Mouse (Mus musculus) liver, embryonic 16.5 days (tissue): ENCODE measurements around the gene Dbnl. TPM values are rescaled to one million over a fixed set of nuclear protein-coding genes. Genes with fewer than 3 reads are reported as not detected.

Source experiments
- ATAC-seq: fragments of 200-750 bp; cut with Nextera tagmentation; 2 replicates; pipeline ENCODE4 v1.8.0; 2017; ENCODE audit warnings: low read depth, mild to moderate bottlenecking, moderate number of reproducible peaks, moderate library complexity
- H3K27ac ChIP-seq: fragments of 300-500 bp; sonication (generic); 2 replicates; pipeline ENCODE4 v1.5.1; 2014; ENCODE audit warnings: mild to moderate bottlenecking, low read length
- H3K27me3 ChIP-seq: fragments of 300-500 bp; sonication (generic); 2 replicates; pipeline ENCODE4 v1.6.1; 2014; ENCODE audit warnings: low read depth, low read length, mixed read lengths; ENCODE audit not compliant: control insufficient read depth, insufficient read depth
- H3K36me3 ChIP-seq: fragments of 300-500 bp; sonication (generic); 2 replicates; pipeline ENCODE4 v1.6.1; 2014; ENCODE audit warnings: mild to moderate bottlenecking; ENCODE audit not compliant: control insufficient read depth, insufficient read depth
- H3K4me1 ChIP-seq: fragments of 300-500 bp; sonication (generic); 2 replicates; pipeline ENCODE4 v1.6.1; 2014; ENCODE audit warnings: low read depth, low read length, mixed read lengths; ENCODE audit not compliant: control insufficient read depth
- H3K4me2 ChIP-seq: fragments of 300-500 bp; sonication (generic); 2 replicates; pipeline ENCODE4 v1.6.1; 2014; ENCODE audit warnings: low read depth, low read length, mixed read lengths
- H3K4me3 ChIP-seq: fragments of 300-500 bp; sonication (generic); 2 replicates; pipeline ENCODE4 v1.5.1; 2014; ENCODE audit warnings: low read depth, mild to moderate bottlenecking, low read length
- H3K9ac ChIP-seq: fragments of 300-500 bp; sonication (generic); 2 replicates; pipeline ENCODE4 v1.6.1; 2014; ENCODE audit warnings: low read depth, low read length
- H3K9me3 ChIP-seq: fragments of 300-500 bp; sonication (generic); replicated peaks from 2 replicates; pipeline ENCODE4 v1.6.1; 2016; ENCODE audit warnings: low read length; ENCODE audit not compliant: control insufficient read depth
- WGBS: fragments of 180-500 bp; shearing (Covaris S2); extraction: QIAGEN DNeasy Blood & Tissue Kit; methylation state at CpG from one replicate; pipeline ENCODE4 v1.1.7; 2014; ENCODE audit not compliant: insufficient replicate concordance; 5-methylcytosine and 5-hydroxymethylcytosine counted together
- polyA plus RNA-seq: library from polyadenylated mRNA; unstranded; fragments of >200 nt; fragmentation: Nextera tagmentation; extraction: Ambion mirVana; gene quantifications from 2 replicates; pipeline ENCODE4 v1.2.1, GENCODE M21; 2015

Gene Dbnl
- polyA plus RNA-seq, 1 experiment from 2014 or later: 43.9 TPM

DNA sequence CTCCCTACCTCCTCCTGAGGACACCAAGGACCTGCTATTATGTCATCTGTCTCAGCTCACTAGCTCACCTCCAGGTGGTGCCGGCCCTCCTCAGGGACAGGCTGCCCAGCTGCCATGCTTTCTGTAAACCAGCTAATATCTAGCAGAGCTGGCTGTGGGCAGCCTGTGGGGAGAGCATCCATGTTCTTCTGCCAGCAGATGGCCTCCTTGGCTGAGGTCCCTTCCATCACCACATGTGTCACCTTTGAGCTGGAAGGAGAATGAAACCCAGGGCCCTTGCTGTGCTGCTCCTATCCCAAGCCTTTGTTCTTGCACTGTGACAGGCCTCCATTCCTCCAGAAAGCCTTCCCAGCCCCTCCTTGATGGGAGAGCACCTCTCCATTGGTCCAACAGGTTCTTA, 47.8 kb downstream of the Dbnl start:
- Histone ChIP-seq H3K4me1 (peaks cover 6% of the 10 kb centered on the region; the same call in 1 of the 2 replicates), H3K9me3 (no peaks in the 10 kb centered on the region), H3K4me3 (no peak overlapping the region), H3K27me3 (no peaks in the 10 kb centered on the region), H3K9ac (no peak overlapping the region), H3K4me2 (no peak overlapping the region), H3K36me3 (no peaks in the 10 kb centered on the region; the same call in 1 of the 2 replicates), H3K27ac (no peak overlapping the region)
- no peak for ATAC-seq
- WGBS: 54% methylated on average over 1 of the region's 1 CpGs

DNA sequence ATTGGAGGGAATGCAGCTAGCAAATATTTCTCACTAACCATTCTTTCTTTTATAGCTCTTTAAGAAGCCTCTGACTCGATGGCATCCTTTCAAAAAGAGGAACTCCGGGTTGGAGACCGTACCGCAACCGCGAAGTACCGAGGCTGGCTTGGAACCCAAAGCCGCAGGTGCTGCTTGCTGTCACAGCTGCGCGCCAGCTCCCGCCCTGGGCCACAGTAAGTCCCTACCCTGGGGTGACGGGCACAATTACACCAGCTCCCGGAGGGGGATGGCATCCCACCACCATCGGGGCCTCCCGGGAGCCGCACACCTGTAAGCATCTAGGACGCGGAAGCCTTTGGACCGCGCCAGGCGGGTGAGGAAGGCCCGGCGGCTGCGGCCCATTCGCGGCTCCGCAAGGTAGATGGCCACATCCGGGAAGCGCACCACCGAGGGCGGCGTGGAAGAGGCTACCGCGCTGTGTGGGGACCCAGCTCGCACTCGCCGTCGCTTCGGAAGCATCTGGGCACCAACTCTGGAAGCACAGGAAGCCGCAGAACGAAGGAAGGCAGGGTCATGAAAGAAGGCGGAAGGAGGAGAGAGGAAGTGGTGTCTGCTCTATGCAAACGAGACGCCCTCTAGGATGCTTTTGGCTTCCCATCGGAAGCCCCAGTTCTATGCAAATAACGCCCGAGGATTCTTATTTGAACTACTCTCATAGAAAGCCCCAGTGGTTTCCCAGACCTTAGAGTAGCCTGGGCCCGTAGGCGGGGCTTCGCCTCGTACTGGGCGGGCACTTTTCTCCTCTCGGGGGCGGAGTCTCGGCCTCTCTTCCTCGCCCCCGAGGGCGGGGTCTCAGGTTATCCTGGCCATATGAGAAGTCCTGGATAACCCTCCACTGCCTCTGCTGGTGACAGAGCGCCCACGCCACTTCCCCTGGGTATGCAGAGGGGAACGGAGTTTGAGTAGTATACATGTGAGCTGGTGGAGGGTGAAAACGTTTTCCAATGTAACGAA, 49.3 kb downstream of the Dbnl start, which contains the start of gene Polm:
Polm (minus strand) TSS at position 766 of the 996 bp plus-strand sequence.
- peak within 1 kb of the TSS; percentile 96 for H3K4me2 ChIP-seq
- H3K4me3 ChIP-seq: peak within 1 kb of the TSS; percentile 68
- H3K9ac ChIP-seq: peak within 1 kb of the TSS; percentile 69
- H3K9me3 ChIP-seq: no peaks in the 10 kb centered on the region
- H3K27me3 ChIP-seq: no peaks in the 10 kb centered on the region
- no peaks in the 10 kb centered on the region; the same call in 1 of the 2 replicates for H3K36me3 ChIP-seq
- peak within 1 kb of the TSS; percentile 77 for H3K27ac ChIP-seq
- ATAC-seq: peak; percentile 95
- H3K4me1 ChIP-seq: peaks cover 6% of the 10 kb centered on the region; the same call in 1 of the 2 replicates
- under 1% methylated on average over 62 of the region's 63 CpGs for WGBS

DNA sequence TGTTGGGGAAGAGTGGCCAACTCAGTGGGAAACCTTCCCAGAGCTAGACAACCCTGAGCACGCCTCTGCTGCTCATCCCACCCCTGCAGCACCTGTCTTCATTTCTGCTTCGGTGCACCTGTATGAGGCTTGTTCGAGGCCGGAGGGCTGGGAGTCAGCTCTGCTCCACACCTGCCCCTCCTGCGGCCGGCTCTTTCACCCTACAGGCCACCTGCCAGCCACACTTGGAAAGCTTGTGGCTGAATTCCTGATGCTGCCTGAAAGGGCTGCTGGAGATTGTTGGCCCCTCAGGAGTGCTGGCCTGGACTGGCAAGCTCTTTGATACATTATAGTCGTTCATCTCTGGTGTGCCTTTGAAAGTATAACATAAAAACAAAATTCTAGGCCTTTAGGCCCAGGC, 52.1 kb downstream of the Dbnl start:
- no peak for ATAC-seq
- Histone ChIP-seq H3K27me3 (no peaks in the 10 kb centered on the region), H3K36me3 (no peaks in the 10 kb centered on the region), H3K4me2 (no peak overlapping the region), H3K4me1 (peaks cover 6% of the 10 kb centered on the region; the same call in 1 of the 2 replicates), H3K9me3 (no peaks in the 10 kb centered on the region), H3K4me3 (no peak overlapping the region), H3K9ac (no peak overlapping the region), H3K27ac (no peak overlapping the region)
- 76% methylated on average over 7 of the region's 7 CpGs for WGBS

DNA sequence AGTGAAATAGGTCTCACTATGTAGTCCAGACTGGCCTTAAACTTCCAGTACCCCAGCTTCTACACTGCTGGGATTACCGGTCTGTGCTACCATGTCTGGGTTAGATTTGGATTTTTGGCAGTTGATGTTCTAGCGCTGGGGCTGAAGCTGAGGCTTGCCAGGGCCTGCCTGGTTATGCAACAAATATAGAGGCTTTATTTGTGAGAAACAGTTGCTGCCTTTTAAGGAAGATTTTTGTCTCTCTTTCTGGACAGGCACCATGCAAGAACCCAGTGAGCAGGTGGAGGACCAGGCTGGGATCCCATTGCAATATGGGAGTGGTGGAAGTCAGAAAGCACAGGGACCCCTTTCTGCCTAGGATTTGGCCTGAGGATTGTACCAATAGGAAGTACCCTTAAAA, 53.5 kb downstream of the Dbnl start:
- 77% methylated on average over 2 of the region's 2 CpGs for WGBS
- Histone ChIP-seq H3K36me3 (no peaks in the 10 kb centered on the region), H3K4me1 (peaks cover 6% of the 10 kb centered on the region; the same call in 1 of the 2 replicates), H3K4me3 (no peak overlapping the region), H3K27me3 (no peaks in the 10 kb centered on the region), H3K4me2 (no peak overlapping the region), H3K9me3 (no peaks in the 10 kb centered on the region), H3K27ac (no peak overlapping the region), H3K9ac (no peak overlapping the region)
- no peak for ATAC-seq

DNA sequence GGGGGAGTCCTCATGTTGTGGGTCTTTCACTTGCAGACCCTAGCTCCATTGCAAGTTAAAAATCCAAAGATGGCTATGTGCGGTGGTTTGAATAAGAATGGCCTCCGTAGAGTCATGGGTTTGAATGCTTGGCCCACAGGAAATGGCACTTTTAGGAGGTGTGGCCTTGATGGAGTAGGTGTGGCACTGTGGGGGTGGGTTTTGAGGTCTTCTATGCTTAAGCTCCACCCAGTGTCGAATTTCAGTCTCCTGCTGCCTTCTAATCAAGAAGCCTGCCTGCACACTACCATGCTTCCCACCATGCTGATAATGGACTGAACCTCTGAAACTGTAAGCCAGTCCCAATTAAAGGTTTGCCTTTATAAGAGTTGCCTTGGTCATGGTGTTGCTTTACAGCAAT, 54.8 kb downstream of the Dbnl start:
- Histone ChIP-seq H3K4me1 (no peaks in the 10 kb centered on the region), H3K4me2 (no peak overlapping the region), H3K4me3 (no peak overlapping the region), H3K9me3 (no peaks in the 10 kb centered on the region), H3K9ac (no peak overlapping the region), H3K36me3 (no peaks in the 10 kb centered on the region), H3K27ac (no peak overlapping the region), H3K27me3 (no peaks in the 10 kb centered on the region)
- WGBS: 64% methylated on average over 3 of the region's 3 CpGs
- ATAC-seq: no peak

DNA sequence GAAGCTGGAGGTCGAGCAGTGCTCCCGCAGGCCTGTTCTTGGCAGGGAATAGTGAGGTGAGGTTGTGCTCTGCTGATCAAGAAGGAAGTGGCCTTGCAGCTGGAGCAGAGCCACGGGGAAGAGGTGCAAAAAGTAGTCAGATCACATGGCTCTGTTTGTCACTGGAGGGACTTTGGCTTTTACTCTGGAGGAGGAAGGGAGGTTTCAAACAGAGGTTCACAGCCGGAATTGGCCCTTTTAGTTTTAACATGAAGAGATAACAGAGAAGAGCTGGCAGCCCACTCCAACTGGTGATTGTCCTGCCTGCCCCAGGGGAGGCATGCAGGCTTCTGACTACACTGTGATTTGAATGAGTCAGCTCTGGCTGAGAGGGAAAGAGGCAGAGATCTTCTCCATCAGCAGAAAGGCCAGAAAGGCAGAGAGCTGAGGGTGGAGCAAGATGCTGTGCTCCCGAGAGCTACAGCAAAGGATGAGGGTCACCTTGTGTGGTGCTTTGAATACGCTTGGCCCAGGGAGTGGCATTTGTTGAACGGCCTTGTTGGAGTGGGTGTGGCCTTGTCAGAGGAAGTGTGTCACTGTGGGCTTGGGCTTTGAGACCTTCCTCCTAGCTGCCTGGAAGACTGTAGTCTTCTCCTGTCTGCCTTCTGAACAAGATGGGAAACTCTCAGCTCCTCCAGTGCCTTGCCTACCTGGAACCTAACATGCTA, 58.5 kb downstream of the Dbnl start:
- Histone ChIP-seq H3K27ac (no peak overlapping the region), H3K9ac (no peak overlapping the region), H3K4me3 (no peak overlapping the region), H3K36me3 (no peaks in the 10 kb centered on the region), H3K27me3 (no peaks in the 10 kb centered on the region), H3K9me3 (no peaks in the 10 kb centered on the region), H3K4me2 (no peak overlapping the region), H3K4me1 (no peaks in the 10 kb centered on the region)
- peak; percentile 62; the same call in 1 of the 2 replicates for ATAC-seq
- 46% methylated on average over 7 of the region's 7 CpGs for WGBS

DNA sequence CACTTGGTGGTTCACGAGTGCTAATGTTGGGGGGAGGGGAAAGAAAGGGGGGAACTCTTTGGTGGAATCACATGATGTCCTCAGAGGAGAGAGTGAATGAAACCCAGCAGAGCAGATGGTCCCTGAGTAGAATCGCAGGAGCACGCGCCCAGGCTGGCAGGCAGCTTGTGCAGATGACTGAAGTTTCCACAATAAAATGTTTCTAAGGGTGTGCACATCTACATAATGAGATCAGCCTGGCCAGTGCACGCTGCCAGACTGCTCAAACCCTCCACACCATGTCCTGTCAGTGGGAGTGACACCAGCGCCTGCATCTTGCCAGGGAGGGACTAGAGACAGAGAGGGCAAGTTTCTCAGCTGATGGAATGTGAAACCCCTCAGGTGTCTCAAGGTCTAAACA, 60.5 kb downstream of the Dbnl start:
- Histone ChIP-seq H3K4me1 (no peaks in the 10 kb centered on the region), H3K4me3 (no peak overlapping the region), H3K27ac (no peak overlapping the region), H3K9ac (no peak overlapping the region), H3K4me2 (no peak overlapping the region), H3K9me3 (no peaks in the 10 kb centered on the region), H3K27me3 (no peaks in the 10 kb centered on the region), H3K36me3 (no peaks in the 10 kb centered on the region)
- ATAC-seq: no peak
- 63% methylated on average over 6 of the region's 6 CpGs for WGBS

DNA sequence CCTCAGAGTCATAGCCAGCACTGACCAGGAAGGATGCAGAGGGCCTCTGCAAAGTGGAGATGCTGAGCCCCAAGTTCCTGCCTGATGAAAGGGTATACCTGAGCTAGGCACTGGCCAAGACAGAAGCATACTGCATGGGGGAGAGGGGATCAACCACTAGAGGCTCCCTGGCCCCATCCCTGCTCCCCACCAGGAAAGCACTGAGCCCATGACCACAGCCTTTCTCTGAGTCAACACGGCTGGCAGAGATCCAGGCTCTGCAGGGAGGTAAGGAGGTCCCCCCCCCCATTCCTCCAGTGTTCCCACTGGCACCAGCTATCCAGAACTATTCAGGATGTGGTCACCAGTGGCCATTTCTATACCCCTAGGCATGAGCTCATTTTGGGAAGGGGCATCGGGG, 61.0 kb downstream of the Dbnl start:
- H3K4me1 ChIP-seq: no peaks in the 10 kb centered on the region
- WGBS: 29% methylated on average over 2 of the region's 2 CpGs

More for the DNA sequence above, 61.0 kb downstream of the Dbnl start:
- ATAC-seq: no peak
- no peak overlapping the region for H3K27ac ChIP-seq
- H3K9me3 ChIP-seq: no peaks in the 10 kb centered on the region
- H3K4me3 ChIP-seq: no peak overlapping the region
- no peaks in the 10 kb centered on the region for H3K36me3 ChIP-seq
- no peaks in the 10 kb centered on the region for H3K27me3 ChIP-seq
- no peak overlapping the region for H3K4me2 ChIP-seq
- H3K9ac ChIP-seq: no peak overlapping the region
